Mouse (Mus musculus): ENCODE measurements around the gene Dnajb1.

- TF ChIP-seq POLR2A (IDR thresholded peaks at IDR 0.05; ENCODE audit: borderline replicate concordance, control insufficient read depth, low read depth, low read length) (no peak), CTCF (IDR thresholded peaks at IDR 0.05; ENCODE audit: control insufficient read depth, insufficient read depth, low read length) (no peak)
Measured at GRCm38 (mm10) chr8:83579676-83580075, 28.3 kb upstream of the Dnajb1 start.

Data from bone marrow, adult 2 months (tissue).